1 mouse cellular context compared by ENCODE assay signal in the genomic region with DNA sequence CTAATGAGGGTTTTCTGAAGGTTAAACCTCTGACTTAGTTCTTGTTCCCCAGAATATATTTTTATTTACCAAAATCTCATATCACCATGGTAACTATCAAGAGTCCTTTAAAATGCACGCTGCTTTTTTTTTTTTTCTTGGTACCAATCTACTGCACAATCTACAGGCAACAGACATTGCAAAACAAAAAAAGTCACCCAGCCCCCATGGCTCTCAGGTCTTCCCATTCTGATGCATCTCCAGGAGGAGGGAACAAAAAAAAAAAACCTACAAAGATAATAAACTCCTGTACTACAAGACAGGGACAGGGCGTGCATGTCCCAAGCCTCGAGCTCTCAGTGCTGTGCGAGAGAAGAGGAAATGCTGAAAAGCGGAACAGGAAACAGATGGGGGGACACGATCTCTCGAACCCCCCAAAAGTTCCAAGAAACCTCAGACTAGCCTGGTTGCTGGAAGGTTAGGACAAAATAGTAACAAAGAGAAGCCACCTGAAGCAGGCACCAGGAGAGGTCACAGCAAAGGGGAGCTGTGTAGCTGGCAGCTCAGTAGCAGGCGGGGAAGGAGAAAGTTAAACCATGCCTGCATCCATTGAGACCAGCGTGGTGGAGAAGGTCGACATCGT.
TF ChIP-seq lines count a peak whose summit lies in the region.

No protein-coding gene starts in this region.

TF ChIP-seq in MEL, 35 proteins besides CTCF, POLR2A, EP300 and RAD21 (continued from another document):
- TF ChIP-seq POLR2AphosphoS5 (IDR thresholded peaks at IDR 0.05; ENCODE audit: borderline replicate concordance, low read depth, low read length) = no peak
- no peak for TF ChIP-seq UBTF (IDR thresholded peaks at IDR 0.05; ENCODE audit: borderline replicate concordance, insufficient read depth, low read depth, low read length)
- TF ChIP-seq CHD1 (IDR thresholded peaks at IDR 0.05; ENCODE audit: low read depth, low read length) = no peak
